Mouse (Mus musculus): ENCODE data around the gene Olfr1371.

GRCm38 (mm10) chr11:52225986-52226599 is 12.3 kb upstream of the Olfr1371 start:
- no peak; the same call in 1 of the 2 replicates for TF ChIP-seq CTCF (IDR thresholded peaks at IDR 0.05)
- TF ChIP-seq EP300 (IDR thresholded peaks at IDR 0.05) = no peak
